Mouse (Mus musculus): ENCODE measurements at regions not wholly inside any gene's neighbourhood (a gene's known extent, or its start where the extent isn't known, plus 50 kb on each side); places are given as distances from the start of the nearest gene placed in this dataset.
A peak's percentile ranks its signal among the peaks of the same experiment; 100 is the strongest.

- H3K4me1 ChIP-seq (ENCODE audit: insufficient read depth, low read depth, low read length): no peaks in the 10 kb centered on the region
- no peak overlapping the region for H3K27ac ChIP-seq (ENCODE audit: low read length)
- H3K27me3 ChIP-seq (replicated peaks; ENCODE audit: insufficient read depth, low read length): no peaks in the 10 kb centered on the region
- no peaks in the 10 kb centered on the region for H3K9me3 ChIP-seq (ENCODE audit: low read length)
- H3K4me2 ChIP-seq (replicated peaks; ENCODE audit: low read depth, low read length): no peak overlapping the region
- H3K4me3 ChIP-seq (ENCODE audit: low read depth, low read length): no peak overlapping the region
- WGBS: 55% methylated on average over 4 of the region's 4 CpGs
- TF ChIP-seq CTCF (IDR thresholded peaks at IDR 0.05): peak; percentile 53
- TF ChIP-seq EP300 (IDR thresholded peaks at IDR 0.05): no peak
- H3K36me3 ChIP-seq (ENCODE audit: insufficient read depth, low read length): no peaks in the 10 kb centered on the region
- no peak overlapping the region for H3K9ac ChIP-seq (replicated peaks; ENCODE audit: low read depth)
- DNase-seq (ENCODE audit: low spot score) (no peak), ATAC-seq (no peak)
Observed at GRCm38 (mm10) chr16:77166722-77167121, 153.2 kb downstream of the Usp25 start.

GRCm38 (mm10) chr16:77173026-77173692 is 159.7 kb downstream of the Usp25 start:
- no peak overlapping the region for H3K9ac ChIP-seq (replicated peaks; ENCODE audit: low read depth)
- H3K4me2 ChIP-seq (replicated peaks; ENCODE audit: low read depth, low read length): no peak overlapping the region
- WGBS: 19% methylated on average over 8 of the region's 8 CpGs
- DNase-seq (ENCODE audit: low spot score) (peak; percentile 63), ATAC-seq (peak; percentile 88)
- no peaks in the 10 kb centered on the region for H3K9me3 ChIP-seq (ENCODE audit: low read length)
- no peak for TF ChIP-seq CTCF (IDR thresholded peaks at IDR 0.05)
- peak; percentile 96 for TF ChIP-seq EP300 (IDR thresholded peaks at IDR 0.05)
- H3K4me3 ChIP-seq (ENCODE audit: low read depth, low read length): no peak overlapping the region
- H3K27me3 ChIP-seq (replicated peaks; ENCODE audit: insufficient read depth, low read length): no peaks in the 10 kb centered on the region
- no peaks in the 10 kb centered on the region for H3K36me3 ChIP-seq (ENCODE audit: insufficient read depth, low read length)
- H3K27ac ChIP-seq (ENCODE audit: low read length): no peak overlapping the region
- H3K4me1 ChIP-seq (ENCODE audit: insufficient read depth, low read depth, low read length): no peaks in the 10 kb centered on the region

DNA sequence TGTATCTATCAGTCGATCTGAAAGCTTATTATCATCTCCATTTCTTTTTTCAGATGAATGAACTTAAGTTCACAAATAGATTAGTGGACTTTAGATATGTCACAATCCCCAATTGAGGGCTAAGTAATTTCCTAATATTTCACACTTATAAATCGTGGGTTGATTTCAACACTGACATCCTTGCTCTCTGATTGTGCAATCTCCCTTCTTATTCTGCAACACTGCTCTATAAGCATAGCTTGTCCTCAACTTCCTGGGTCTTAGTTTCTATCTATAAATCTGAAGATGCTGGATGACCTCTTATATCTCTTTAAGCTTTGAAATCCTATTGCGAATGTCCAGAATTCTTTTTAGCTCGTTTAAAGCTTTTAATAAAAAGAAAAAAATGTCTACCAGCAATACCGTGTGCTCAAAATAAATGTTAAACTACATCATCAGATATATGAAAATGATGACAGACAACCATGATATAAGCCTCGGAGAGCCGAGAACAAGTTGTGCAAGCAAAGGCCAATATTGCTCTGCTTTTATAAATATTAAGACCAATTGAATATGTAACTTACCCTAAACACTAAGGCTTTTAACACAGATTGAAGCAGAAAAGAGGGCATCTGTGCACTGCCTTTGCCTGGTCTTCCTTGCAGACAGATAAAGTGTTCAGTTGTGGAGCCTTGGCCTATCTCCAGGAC is 161.4 kb downstream of the Usp25 start:
- peak; percentile 82 for DNase-seq (ENCODE audit: low spot score)
- Histone ChIP-seq H3K36me3 (ENCODE audit: insufficient read depth, low read length) (no peaks in the 10 kb centered on the region), H3K4me1 (ENCODE audit: insufficient read depth, low read depth, low read length) (no peaks in the 10 kb centered on the region), H3K4me2 (replicated peaks; ENCODE audit: low read depth, low read length) (no peak overlapping the region), H3K27me3 (replicated peaks; ENCODE audit: insufficient read depth, low read length) (no peaks in the 10 kb centered on the region), H3K4me3 (ENCODE audit: low read depth, low read length) (no peak overlapping the region), H3K9me3 (ENCODE audit: low read length) (no peaks in the 10 kb centered on the region), H3K27ac (ENCODE audit: low read length) (no peak overlapping the region), H3K9ac (replicated peaks; ENCODE audit: low read depth) (no peak overlapping the region)
- peak; percentile 76 for ATAC-seq
- TF ChIP-seq EP300 (IDR thresholded peaks at IDR 0.05) (0 out of 2 replicates have a peak, but pooled peaks have one; percentile 12), CTCF (IDR thresholded peaks at IDR 0.05) (no peak)
- WGBS: 49% methylated on average over 7 of the region's 7 CpGs

DNA sequence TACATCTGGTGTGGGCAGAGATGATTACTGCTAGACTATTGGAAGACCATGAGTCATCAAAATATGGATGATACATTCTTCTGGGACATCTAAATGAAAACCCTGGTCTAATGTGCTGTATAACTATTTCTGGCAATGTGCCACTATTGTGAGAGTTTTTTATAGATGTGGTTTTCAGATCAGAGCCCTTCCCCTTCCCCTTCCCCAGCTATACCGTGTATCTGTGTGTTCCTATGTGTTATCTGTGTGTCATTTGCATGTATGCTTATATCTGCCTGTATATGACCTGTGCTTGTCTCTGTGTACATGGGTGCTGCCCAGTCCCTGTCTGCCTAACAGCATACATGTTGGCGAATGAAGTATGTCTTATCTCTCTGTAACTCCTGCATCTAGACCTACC is 167.5 kb downstream of the Usp25 start:
- 51% methylated on average over 2 of the region's 2 CpGs for WGBS
- no peak overlapping the region for H3K27ac ChIP-seq (ENCODE audit: low read length)
- DNase-seq (ENCODE audit: low spot score): no peak
- TF ChIP-seq CTCF (IDR thresholded peaks at IDR 0.05) (no peak), EP300 (IDR thresholded peaks at IDR 0.05) (no peak)
- no peaks in the 10 kb centered on the region for H3K36me3 ChIP-seq (ENCODE audit: insufficient read depth, low read length)
- no peaks in the 10 kb centered on the region for H3K9me3 ChIP-seq (ENCODE audit: low read length)
- H3K27me3 ChIP-seq (replicated peaks; ENCODE audit: insufficient read depth, low read length): no peaks in the 10 kb centered on the region
- H3K4me2 ChIP-seq (replicated peaks; ENCODE audit: low read depth, low read length): no peak overlapping the region
- H3K4me3 ChIP-seq (ENCODE audit: low read depth, low read length): no peak overlapping the region
- H3K9ac ChIP-seq (replicated peaks; ENCODE audit: low read depth): no peak overlapping the region
- H3K4me1 ChIP-seq (ENCODE audit: insufficient read depth, low read depth, low read length): no peaks in the 10 kb centered on the region
- ATAC-seq: no peak
